Mouse (Mus musculus) naive thymus-derived CD4-positive, alpha-beta T cell, adult 2 months (primary cell): ENCODE measurements around the gene Abhd17a.

Experiments used
- DNase-seq: peaks from one replicate; pipeline ENCODE4 v3.0.0-alpha.2; 2011; ENCODE audit warnings: low read depth

Gene Abhd17a

DNA sequence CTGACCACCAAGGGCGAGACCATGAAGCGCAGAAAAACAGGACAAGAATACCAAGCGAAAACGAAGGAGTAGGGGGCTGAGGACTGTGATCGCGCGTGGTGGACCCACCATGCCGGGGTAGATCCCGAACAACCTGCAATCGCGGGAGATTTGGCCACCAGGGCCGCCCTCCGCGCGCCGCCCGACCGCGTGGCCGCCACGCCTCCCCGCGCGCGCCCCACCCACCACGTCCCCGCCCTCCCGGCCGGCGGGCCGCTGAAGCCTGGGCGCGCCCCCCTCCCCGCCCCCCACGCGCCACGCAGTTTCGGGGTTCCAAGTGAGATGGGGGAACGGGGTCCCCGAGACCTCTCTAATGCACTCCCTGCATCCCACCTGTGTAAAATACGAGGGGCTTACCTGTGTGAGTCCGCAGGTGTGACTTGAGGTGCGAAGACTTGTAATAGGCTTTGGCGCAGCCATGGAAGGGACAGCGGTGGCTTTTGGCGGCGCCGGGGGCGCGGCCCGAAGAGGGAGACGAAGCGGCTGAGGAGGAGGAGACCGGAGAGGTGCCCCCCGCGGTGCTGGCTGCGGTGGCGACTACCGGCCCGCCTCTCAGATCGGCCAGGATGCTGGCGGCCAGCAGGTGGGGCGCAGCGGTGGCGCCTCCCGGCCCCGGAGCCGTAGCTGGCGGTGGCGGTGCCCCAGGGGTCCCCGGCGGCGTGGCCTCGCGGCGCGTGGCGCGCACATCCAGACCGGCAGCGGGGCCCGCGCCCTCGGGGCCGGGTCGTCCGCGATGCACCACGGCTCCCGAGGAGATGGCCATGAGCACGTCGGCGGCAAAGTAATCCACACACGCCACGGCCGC lies 13.6 kb downstream of the Abhd17a start:
- DNase-seq: peak; percentile 78

DNA sequence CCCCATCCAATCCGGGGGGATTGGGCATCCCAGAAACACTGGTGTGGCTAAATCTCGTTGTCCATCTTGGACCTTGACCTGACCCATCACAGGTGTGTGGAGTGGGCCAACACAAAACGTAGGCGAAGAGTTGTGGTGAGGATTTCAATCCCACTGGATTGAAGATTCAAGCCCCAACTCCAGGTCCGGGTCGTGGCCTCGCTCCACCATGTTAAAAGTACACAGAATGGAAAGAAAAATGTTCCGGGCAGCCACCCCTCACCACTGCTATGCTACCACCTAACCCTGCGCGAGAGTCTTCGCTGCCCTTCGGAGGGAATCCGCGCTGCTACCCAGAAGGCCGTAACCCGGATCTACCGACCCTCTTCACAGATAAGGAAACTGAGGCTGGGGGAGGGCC lies 14.2 kb downstream of the Abhd17a start:
- DNase-seq: no peak

DNA sequence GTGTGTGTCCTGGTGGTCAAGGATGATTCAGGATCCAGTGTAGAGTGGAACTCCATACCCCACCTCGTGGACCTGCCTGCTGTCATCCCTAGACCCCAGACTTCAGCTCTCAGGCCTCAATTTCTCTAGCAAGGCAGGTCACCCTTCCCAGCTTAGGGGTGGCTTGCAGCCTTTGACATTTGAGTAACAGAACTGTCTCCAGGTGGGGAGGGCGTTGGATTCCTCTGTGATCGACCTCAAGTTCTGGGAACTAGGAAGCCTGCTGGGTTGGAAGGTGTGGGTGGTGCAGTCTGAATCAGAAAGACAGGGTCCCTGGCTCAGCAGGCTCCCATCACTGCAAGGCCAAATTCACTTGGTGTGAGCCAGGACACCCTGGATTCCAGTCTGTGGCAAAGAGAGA lies 15.2 kb downstream of the Abhd17a start:
- DNase-seq: no peak

DNA sequence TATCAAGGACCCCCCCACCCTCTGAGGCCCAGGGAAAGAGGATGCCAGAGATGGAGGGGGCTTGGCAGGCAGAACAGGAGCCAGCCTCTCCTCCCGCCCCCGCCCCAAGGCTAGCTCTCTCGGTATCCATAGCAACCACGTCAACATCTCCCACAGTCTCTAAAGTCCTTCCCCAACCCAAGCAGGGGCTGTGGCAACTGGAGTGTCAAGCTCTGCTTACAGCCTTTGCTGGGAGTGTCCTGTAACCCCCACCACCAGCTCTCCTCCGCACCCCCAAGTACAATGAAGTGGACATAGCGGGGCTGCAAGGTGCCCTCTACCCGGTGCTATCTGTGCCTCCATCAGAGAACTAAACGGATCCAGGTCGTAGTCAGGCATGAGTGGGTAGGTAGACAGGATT lies 16.2 kb downstream of the Abhd17a start:
- DNase-seq: no peak

DNA sequence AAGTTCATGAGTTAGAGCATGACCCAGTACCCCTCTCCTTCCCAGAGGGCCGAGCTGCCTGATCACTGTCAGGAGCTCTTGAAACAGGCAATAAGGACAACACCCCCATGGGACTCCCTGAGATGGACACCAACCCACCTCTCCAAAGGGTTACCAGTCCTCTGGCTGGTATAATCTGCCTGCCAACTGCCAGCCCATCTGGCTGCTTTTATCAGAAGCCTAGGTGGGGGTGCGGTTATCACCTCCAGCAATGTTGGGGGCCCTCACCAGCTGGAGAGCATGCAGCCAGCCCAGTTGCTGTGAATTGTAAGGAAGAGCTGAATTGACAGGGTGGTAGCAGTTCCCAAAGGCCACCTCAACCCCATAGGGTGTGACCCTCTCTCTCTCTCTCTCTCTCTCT lies 17.7 kb downstream of the Abhd17a start:
- no peak for DNase-seq

DNA sequence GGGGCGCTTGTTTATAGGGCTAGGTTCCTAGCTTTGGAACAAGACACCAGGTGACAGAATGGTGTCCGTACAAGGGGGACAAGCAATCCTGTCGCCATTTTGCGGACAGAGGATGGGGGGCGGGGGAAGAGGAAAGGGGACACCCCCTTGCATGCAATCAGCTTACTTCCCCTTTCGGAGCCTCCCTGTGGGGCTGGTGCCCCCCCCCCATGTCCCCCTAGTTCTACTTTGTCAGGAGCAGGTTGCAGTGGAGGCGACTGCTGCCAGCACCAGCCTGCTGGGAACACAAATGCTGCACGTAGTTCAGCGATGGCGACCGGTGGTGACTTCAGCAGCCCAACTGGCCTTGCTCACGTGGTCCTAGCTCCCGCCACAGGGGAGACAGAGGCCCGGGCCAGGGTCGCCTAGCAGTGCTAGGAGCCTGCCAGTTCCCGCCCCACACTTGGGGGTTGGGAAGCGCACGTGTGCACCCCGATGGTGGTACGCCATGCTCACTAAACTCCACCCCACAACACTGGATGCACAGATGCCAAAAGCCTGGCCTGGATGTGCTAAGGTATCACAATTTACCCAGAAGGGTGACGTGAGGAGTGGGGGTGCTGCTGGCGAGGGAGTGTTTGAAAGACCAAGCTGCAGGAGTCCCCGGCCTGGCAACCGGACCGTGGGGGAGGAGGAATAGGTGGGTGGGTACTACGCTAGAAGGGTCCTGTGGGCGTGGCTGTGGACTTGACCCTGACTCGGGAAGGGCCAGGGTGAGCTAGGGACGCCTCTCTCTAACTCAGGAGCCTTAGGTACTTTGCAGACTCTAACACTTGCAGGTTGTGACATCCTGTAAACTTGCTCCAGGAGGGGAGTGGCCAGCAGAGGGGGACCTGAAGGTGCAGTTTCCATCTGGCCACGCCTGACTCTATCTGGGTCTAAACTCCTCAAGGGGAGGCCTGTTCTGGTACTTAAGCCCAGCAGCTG lies 19.0 kb downstream of the Abhd17a start:
- DNase-seq: no peak

DNA sequence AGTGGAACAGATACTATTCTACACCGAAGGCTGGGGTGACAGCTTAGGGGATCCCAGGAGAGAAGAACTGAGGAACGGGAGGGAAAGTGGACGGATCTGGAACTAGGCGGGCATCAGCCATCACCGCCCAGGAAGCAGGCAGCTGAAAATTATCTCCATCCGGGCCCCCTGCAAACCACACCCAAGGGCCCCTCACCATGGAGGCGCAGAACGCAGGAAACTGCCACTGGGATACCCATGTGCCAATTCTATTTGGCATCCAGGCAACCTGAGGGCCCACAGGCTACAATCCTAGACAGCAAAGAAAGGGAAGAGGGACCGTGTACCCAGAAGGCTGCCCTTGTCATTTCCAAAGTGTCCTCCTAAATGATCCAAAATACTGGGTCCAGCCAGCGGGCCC lies 19.7 kb downstream of the Abhd17a start:
- DNase-seq: no peak

DNA sequence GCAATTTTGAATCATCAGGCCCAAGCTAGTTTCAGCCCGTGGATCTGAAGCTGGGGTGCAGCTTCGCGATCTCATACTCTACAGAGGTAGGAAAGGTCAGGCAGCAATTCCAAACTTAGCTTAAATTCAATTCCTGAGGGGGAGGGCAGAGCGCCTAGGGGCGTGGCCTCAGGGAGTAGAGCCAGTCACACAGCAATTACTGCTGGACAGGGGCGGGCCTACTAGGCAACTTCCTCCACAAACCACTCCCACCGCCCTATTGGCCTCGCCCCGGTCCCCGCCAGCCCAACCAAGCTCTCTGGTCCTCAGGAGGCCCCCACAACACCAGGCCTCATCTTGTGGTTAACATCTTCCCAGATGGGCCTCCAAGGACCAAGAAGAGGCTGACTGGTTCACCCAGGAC lies 20.5 kb downstream of the Abhd17a start:
- DNase-seq: no peak

DNA sequence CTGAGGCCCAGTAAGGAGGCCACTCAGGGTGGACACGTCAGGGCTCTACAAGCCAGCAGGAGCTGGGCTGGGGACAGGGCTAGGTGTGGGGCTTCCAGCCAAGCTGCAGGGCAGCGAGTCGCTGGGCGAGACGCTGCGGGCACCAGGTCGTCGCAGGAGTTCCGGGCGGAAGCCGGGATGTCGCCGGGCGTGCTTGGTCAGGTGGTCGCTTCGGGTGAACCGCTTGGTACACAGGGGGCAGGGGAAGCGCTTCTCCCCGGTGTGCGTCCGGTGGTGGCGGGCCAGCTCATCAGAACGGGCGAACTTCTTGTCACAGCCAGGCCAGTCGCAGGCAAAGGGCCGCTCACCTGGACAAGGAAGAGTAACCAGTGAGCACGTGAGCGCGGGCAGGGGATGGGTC lies 21.3 kb downstream of the Abhd17a start:
- DNase-seq: no peak

DNA sequence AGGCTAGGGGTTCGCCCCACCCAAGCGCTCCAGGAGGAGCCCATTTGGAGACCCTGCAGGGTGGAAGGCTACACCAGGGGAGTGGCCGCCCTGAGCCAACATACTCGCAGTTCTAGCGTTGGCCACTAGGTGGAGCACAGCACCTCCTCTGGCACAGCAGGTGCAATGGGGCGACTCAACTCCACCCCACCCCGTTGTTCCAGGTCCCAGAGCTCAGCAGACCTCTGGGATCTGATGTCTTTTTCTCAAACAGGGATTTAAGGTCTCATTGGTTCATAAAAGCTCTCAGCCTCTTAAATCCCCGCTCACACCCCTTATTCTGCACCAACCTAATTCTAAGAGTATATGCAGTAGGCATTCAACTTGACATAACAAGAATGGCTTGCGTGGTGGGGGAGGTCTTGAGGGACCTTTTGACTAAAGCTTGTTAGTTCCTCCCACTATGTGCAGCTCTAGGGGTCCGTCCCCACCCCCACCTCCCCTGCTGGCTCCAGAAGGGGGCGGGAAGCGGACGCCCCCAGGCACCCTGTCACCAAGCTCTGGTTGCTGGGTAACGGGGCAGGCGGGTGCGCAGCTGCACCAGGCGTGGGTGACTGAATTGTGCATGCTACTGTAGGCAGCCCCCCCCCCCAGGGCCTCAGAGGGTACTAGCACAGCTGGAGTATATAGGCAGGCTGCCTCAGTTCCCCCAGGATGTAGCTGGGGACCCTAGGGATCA lies 23.6 kb downstream of the Abhd17a start:
- peak; percentile 93 for DNase-seq

DNA sequence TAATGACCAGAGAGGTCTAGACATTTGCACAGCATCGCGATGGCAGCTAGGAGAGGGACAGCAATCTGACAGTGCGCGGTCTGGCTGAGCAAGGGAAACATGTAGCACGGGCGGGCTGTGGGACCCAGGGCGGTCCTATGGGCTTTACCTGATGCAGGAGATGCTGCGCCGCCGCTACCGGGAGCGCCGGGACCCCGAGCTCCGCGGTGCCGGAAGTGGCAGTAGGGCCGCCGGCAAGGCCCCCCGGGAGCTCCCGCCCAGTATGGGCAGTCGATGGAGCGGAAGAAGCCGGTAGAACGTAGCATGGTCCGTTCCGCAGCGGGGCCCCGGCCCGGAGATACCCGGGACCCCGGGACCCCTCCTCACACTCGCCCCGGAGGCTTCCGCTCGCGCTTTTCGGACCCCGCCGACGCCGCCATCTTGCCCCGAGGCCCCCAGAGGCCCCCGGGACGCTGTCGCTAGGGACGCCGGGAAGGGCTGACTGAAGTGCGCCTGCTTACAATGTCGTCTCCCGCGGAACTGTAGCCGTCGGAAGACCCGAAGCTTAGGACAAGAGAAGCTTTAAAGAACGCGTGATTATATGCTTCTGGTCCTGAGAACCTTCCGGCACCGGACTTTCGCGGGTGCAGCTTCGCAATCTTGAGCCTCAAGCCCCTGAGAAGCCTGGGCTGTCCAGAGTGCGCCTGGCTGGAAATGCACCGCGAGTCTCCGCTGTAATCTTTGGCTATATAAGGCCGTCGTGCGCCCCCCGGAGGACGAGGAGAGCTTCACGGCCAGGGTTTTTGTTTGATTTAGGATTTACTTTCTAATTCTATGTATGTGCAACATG lies 28.8 kb downstream of the Abhd17a start, which contains the start of gene Rexo1:
Rexo1 (minus strand) TSS at position 445 of the 829 bp plus-strand sequence.
- peak; percentile 97 for DNase-seq

DNA sequence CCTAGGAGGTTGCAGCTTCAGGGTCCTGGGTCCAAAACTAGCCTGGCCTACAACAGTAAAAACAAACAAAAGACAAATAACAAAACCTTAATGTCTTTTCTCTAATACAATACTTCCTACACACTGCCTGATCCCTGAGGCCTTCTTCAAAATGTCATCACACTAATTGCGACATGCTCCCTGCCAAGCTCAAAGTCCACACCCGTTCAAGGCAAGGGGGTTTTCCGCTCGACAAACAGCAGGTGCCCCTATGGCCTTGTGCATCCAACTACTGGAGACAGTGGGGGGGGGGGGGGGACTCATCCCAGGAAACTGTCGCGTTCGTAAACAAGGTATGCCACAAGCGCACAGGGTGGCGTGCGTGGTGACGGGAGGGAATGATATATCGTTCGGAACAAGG lies 29.5 kb downstream of the Abhd17a start:
- DNase-seq: no peak

DNA sequence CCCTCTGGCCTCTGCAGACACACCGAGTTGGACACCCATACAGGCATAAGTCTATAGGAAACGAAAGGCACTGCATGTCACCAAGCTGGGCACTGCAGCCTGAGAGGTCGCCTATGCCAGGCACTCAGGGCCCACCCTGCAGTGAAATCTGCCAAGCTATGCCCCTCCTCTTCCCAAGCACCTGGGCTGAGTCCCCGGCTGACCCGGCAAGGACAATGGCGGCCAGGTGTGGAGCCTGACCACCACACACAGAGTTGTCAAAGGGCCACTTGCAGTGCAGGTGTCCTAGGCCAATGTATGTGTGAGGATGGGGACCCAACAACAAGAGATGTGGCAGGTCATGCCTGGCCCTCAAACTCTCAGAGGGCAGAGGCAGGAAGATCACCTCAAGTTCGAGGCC lies 30.7 kb downstream of the Abhd17a start:
- DNase-seq: no peak

DNA sequence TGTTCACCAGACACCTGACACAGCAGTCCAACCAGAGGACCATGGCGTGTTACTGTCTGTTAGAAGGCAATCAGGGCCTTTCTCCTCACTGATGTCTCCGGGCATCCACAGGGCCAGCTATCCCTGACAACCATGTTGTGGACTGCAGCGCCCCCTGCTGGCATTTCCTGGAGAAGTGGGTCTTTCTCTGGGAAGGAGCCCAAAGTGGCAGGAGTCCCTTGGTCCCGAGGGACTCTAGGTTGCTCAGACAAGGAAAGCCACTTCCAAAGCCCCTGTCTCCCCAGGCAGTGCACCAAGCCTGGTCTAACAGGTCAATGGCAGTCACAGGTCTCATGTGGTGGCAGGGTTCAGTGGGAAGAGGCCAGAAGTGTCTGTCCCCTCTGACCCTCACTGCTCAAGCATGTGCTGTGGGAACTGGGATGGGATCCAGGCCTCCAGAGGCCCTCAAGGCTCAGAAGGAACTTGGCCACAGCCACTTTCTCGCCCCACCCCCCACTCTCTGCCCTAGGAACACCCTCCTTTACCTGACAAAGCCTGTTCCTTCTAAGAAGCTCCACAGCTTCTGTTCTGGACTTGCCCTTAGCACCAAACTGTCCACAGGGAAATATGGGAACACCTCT lies 32.7 kb downstream of the Abhd17a start:
- peak; percentile 74 for DNase-seq

DNA sequence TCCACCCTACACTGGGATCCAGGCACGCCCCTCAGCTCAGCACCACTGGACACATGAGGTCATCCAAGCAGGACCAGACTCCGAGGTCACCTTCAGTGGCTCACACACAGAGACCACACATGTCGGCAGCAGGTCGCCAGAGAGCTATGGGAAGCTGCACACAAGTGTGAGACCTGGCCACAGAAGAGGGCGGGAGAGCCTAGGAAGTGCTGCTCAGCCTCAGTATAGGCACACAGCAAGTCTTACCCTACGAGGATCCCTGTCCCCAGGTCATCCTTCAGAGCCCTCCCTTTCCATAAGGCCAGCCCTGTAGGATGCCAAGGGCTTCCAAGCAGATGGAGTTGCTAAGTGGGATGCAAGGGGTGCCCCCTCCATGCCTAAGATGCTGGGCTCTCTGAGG lies 36.1 kb downstream of the Abhd17a start:
- DNase-seq: no peak

DNA sequence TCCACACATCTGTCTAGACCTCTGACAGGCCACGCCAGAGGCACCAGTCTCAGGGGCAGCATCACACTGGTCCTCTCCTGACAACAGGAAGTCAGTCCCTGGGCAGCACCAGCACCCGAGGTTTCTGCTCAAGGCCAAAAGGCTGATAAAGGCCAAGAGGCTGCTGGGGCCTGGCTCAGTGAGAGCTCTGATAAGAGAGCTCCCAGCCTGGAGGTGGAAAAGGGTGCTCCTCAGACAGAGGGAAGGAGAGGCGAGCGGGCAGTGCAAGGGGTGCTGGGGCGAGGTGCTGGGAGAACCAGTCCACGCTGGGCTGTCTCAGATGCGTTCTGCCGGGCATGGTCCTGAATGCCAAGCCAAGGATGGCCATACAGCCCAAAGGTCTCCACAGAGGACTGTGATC lies 36.6 kb downstream of the Abhd17a start:
- DNase-seq: no peak

DNA sequence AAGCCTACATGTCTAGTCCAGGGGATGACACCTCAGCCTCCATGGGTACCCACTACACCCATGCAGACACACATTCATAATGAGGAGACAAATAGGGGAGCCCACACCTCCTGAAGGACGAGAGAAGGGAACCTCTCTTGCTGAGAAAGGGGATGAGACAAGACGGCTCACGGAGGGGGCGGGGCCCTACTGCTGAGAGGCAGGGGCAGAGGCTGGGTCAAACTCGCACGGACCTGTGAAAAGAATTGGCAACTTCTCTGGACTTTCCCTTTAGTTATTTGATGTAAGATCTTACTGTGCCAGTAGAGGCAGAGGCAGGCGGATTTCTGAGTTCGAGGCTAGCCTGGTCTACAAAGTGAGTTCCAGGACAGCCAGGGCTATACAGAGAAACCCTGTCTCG lies 37.8 kb downstream of the Abhd17a start:
- no peak for DNase-seq

DNA sequence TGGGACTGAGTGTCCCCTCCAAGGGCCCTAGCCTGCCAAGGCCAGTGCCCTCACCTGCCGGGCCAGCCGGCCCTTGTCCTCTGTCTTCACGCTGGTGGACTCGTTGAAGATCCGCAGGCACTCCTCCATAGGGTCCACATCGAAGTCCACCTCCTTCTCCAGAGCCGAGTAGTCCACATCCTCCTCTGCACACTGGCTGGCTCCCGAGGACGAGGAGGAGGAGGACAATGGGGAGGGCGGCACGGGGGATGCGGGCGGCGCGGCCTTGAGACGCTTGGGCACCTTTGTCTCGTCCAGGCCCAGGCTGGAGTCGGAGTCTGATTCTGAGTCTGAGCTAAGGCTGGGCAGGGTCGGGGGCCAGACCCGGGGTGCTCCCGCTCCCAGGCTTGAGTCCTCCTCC lies 40.9 kb downstream of the Abhd17a start:
- DNase-seq: no peak

DNA sequence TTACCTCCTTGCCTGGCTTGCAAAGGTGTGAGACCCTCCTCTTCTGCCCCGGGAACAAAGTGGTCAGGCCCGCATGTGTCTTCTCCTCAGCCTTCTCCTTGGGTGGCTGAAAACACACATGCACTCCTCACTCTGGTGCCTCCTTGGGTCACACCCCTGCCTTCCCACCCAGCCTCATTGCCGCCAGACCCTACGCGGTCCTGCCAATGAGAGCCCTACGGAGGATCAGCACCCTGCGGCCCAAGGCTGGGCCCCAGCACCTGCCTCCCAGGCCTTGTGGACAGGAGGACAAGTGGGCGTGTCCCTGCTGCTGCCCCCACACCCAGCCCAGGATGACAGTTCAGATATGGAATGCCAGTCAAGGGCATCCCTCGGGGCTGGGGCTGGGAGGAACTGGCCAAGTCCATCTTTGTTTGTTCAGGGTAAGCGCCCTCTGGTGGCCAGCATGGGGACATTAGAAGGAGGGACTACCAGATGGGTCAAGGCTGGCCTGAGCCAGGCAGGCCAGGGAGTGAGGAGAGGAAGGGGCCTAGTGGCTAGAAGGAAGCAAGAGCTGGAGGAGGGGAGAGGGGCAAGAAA lies 41.6 kb downstream of the Abhd17a start:
- peak; percentile 56 for DNase-seq

DNA sequence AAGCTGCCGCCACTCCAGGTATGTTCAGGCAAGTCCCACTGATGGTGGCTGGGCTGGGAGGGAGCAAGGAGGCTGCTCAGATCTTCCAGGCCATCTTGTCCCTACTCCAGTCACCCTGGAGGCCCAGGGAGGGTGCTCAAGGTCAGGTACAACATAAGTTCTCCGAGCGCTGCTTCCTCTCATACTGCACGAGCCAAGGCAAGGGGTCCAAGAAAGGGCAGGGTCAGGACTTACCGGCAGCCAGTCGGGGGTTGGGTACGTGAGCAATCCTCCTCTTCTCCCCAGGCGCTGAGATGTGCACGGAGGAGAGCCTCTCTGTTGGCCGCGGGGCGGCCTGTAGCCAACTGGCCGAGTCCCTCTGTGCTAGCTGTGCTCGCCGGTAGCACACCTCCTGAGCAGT lies 42.6 kb downstream of the Abhd17a start:
- no peak for DNase-seq

DNA sequence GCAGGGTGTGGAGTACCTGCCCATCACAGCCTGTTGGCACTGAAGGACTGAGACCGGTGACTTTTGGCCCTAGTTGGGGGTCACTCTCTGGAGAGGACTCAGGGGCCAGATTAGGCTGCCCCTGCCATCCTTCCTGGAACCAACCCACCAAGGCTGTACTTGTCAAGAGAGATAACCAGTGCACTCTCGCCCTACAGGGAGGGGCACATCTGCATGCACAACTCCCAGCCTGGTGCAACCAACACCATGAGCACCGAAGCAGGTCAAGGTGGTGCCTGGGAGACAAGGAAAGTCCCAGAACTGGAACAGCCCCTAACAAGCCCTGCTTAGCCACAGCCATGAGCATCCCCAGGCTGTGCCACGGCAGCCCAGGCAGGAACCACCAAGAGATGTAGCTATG lies 43.2 kb downstream of the Abhd17a start:
- no peak for DNase-seq
